Mouse (Mus musculus) heart, postnatal 0 days (tissue): ENCODE results near the gene Mthfr. TPM values are rescaled to one million over a fixed set of nuclear protein-coding genes. Genes with fewer than 3 reads are reported as not detected.

Experiments
- ATAC-seq: fragments of 200-750 bp; cut with Nextera tagmentation; 2 replicates; pipeline ENCODE4 v1.8.0; 2017; ENCODE audit warnings: low read depth, moderate number of reproducible peaks, moderate library complexity; ENCODE audit not compliant: insufficient read depth
- DNase-seq: peaks from one replicate; pipeline ENCODE4 v3.0.0-alpha.2; 2016; ENCODE audit warnings: low spot score
- H3K27ac ChIP-seq: fragments of 300-500 bp; sonication (generic); 2 replicates; pipeline ENCODE4 v1.5.1; 2014; ENCODE audit warnings: low read depth, mild to moderate bottlenecking
- H3K27me3 ChIP-seq: fragments of 300-500 bp; sonication (generic); 2 replicates; pipeline ENCODE4 v1.6.1; 2014; ENCODE audit warnings: low read length, mixed read lengths; ENCODE audit not compliant: control insufficient read depth, insufficient read depth
- H3K36me3 ChIP-seq: fragments of 300-500 bp; sonication (generic); replicated peaks from 2 replicates; pipeline ENCODE4 v1.6.1; 2014; ENCODE audit warnings: low read length, mixed read lengths; ENCODE audit not compliant: control insufficient read depth, insufficient read depth
- H3K4me1 ChIP-seq: fragments of 300-500 bp; sonication (generic); 2 replicates; pipeline ENCODE4 v1.6.1; 2014; ENCODE audit warnings: antibody characterized with exemption; ENCODE audit not compliant: control insufficient read depth, insufficient read depth
- H3K4me2 ChIP-seq: fragments of 300-500 bp; sonication (generic); 2 replicates; pipeline ENCODE4 v1.6.1; 2014; ENCODE audit warnings: low read depth, mild to moderate bottlenecking, low read length, moderate library complexity
- H3K4me3 ChIP-seq: fragments of 300-500 bp; sonication (generic); 2 replicates; pipeline ENCODE4 v1.5.1; 2014; ENCODE audit warnings: low read depth, low read length
- H3K9ac ChIP-seq: fragments of 300-500 bp; sonication (generic); replicated peaks from 2 replicates; pipeline ENCODE4 v1.6.1; 2014; ENCODE audit warnings: low read depth, low read length, mixed read lengths
- H3K9me3 ChIP-seq: fragments of 300-500 bp; sonication (generic); replicated peaks from 2 replicates; pipeline ENCODE4 v1.6.1; 2016; ENCODE audit warnings: low read length; ENCODE audit not compliant: control insufficient read depth
- CTCF ChIP-seq: IDR thresholded peaks from 2 replicates; pipeline ENCODE4 v1.5.1; 2016; ENCODE audit warnings: antibody characterized with exemption, control low read depth, low read depth
- EP300 ChIP-seq: IDR thresholded peaks from 2 replicates; pipeline ENCODE4 v1.6.1; 2016; ENCODE audit warnings: antibody characterized with exemption, low read depth
- WGBS: fragments of 180-500 bp; shearing (Covaris S2); extraction: QIAGEN DNeasy Blood & Tissue Kit; methylation state at CpG from one replicate; pipeline ENCODE4 v1.1.7; 2014; 5-methylcytosine and 5-hydroxymethylcytosine counted together
- polyA plus RNA-seq: library from polyadenylated mRNA; unstranded; fragments of >200 nt; fragmentation: Nextera tagmentation; extraction: Ambion mirVana; gene quantifications from 2 replicates; pipeline ENCODE4 v1.2.1, GENCODE M21; 2015
- total RNA-seq: library from RNA; depleted of rRNA; stranded (reverse); fragments of >200 nt; gene quantifications from 2 replicates; pipeline ENCODE4 v1.2.3, GENCODE M21; 2014; ENCODE audit warnings: low replicate concordance

The Mthfr gene
- total and polyA plus RNA-seq, 2 experiments from 2014 or later, result 6.3 to 37.6 TPM

DNA sequence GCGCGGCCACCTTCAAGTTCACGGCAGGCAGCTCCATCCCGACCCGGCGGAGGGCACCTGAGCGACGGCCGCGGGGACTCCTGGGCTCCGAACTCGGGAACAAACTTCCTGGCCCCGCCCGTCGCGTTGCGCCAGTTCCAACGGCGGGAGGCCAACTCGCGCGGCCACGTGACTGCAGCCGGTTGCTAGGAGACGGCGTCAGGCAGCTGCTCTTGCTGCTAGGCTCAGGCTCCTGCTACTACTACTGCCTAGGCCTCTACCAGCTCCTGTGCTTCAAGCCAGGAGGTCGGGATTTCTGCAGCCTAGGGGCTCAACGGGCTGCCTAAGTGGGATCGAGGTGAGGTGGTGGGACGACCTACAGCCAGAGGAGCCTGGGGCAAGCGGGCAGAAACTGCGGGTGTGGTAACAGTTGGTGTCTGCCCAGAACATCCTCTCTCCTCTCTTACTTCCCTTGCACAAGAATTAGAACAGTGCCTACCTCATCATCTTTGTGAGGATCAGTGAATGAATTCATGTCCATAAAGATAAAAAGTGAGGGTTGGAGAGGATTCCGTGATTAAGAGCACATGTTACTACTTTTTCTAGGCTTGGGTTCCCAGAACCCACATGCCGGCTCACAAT lies 49.1 kb downstream of the Mthfr start, which contains the start of gene Agtrap:
TSS of gene Agtrap (minus strand) at position 125 of the 621 bp plus-strand sequence.
- peak; percentile 95 for DNase-seq
- WGBS, result 9% methylated on average over 27 of the region's 34 CpGs
- Histone ChIP-seq H3K27me3 (no peaks in the 10 kb centered on the region), H3K36me3 (no peaks in the 10 kb centered on the region), H3K27ac (peak within 1 kb of the TSS; percentile 82), H3K4me1 (peaks cover 29% of the 10 kb centered on the region), H3K9ac (peak within 1 kb of the TSS; percentile 79), H3K4me2 (peak within 1 kb of the TSS; percentile 78), H3K9me3 (no peaks in the 10 kb centered on the region), H3K4me3 (peak within 1 kb of the TSS; percentile 76)
- peak; percentile 88 for ATAC-seq
- no peak for TF ChIP-seq EP300
- TF ChIP-seq CTCF, result no peak

DNA sequence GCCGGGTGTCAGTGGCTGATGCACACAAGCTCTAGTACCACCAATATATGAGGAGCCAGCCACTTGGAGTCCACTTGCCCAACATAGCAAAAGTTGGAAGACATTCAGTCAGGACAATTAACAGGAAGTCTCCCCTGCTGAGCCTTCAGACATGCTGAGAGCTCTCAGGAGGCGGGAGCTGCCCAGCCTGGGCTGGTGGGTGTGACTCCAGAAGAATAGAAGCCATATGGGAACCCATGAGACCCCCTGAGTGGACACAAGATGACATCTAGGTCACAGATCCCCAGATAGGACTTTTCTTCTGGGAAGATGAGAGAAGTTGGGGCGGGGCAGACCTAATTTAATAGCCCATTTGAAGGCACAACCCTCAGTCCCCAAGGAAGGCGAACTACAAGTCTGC lies 50.3 kb downstream of the Mthfr start:
- Histone ChIP-seq H3K36me3 (no peaks in the 10 kb centered on the region), H3K27ac (no peak overlapping the region), H3K27me3 (no peaks in the 10 kb centered on the region), H3K4me3 (no peak overlapping the region), H3K4me1 (peaks cover 18% of the 10 kb centered on the region), H3K9me3 (no peaks in the 10 kb centered on the region), H3K4me2 (no peak overlapping the region), H3K9ac (no peak overlapping the region)
- no peak for ATAC-seq
- no peak for DNase-seq
- 70% methylated on average over 4 of the region's 4 CpGs for WGBS
- TF ChIP-seq CTCF, result no peak
- no peak for TF ChIP-seq EP300

GRCm38 (mm10) chr4:148091181-148091580 lies 52.3 kb downstream of the Mthfr start:
- Histone ChIP-seq H3K4me2 (no peak overlapping the region), H3K9me3 (no peaks in the 10 kb centered on the region), H3K27ac (no peak overlapping the region), H3K9ac (no peak overlapping the region), H3K27me3 (no peaks in the 10 kb centered on the region), H3K4me1 (peaks cover 9% of the 10 kb centered on the region), H3K36me3 (no peaks in the 10 kb centered on the region), H3K4me3 (no peak overlapping the region)
- DNase-seq, result no peak
- TF ChIP-seq CTCF, result no peak
- TF ChIP-seq EP300, result no peak
- ATAC-seq, result no peak
- 78% methylated on average over 1 of the region's 1 CpGs for WGBS

DNA sequence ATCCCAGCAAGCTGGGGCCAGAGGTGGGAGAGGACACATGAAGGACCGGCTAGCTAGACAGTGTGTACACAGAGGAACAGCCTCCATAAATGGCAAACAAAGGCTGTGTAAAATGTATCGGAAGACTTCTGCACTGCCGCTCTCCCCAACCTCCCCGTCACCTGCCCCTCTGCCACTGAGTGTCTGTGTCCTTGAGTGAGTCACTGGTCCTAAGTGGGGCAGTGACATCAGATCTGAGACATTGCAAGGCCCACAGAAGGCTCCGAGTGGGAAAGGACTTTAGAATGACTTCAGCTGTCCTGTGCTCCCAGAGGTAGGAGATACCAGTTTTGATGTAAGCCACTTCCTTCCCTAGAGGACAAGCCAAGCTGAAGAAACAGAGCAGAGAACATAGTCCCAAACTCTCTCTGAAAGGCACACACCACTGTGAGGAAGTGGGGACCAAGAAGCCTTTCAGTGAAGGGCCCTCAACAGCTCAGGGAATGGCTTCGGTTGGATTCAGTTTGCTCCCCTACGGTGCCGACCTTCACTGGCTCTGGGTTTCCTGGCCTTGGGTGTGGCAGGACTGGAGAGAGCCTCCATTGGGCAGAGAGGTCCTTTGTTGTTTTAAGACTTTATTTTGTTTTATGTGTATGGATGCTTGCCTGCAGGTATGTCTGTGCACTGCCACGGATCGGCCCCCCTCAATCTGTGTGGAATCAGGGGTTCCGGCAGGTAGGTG lies 53.8 kb downstream of the Mthfr start:
- ATAC-seq, result no peak

DNA sequence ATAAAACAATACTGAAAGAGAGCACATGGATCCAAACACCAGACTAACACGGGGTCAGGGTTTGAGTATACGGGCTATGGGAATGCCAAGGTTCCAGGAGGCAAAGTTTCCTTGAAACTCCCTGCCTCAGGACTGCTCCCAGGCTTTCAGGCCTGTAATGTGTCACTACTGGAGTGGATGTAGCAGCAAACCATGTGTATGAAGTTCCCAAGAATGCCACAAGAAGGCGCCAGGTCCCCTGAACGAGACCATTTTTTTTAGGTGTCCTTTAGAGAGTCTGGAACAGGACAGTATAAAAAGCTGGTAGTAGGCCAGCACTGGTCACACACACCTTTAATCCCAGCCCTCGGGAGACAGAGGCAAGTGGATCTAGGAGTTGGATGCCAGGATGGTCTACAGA lies 55.3 kb downstream of the Mthfr start:
- Histone ChIP-seq H3K27ac (no peak overlapping the region), H3K4me1 (no peaks in the 10 kb centered on the region), H3K9me3 (no peaks in the 10 kb centered on the region), H3K4me2 (no peak overlapping the region), H3K9ac (no peak overlapping the region), H3K4me3 (no peak overlapping the region), H3K27me3 (no peaks in the 10 kb centered on the region), H3K36me3 (no peaks in the 10 kb centered on the region)
- no peak for TF ChIP-seq EP300
- no peak for TF ChIP-seq CTCF
- DNase-seq (no peak), ATAC-seq (no peak)
- WGBS, result 87% methylated on average over 5 of the region's 5 CpGs

More for the DNA sequence above, 53.8 kb downstream of the Mthfr start:
- H3K4me2 ChIP-seq, result no peak overlapping the region
- no peak overlapping the region for H3K27ac ChIP-seq
- H3K36me3 ChIP-seq, result no peaks in the 10 kb centered on the region
- H3K4me3 ChIP-seq, result no peak overlapping the region
- H3K9ac ChIP-seq, result no peak overlapping the region
- H3K4me1 ChIP-seq, result no peaks in the 10 kb centered on the region
- no peaks in the 10 kb centered on the region for H3K27me3 ChIP-seq
- TF ChIP-seq EP300 (no peak), CTCF (no peak)
- H3K9me3 ChIP-seq, result no peaks in the 10 kb centered on the region
- no peak for DNase-seq
- WGBS, result 79% methylated on average over 11 of the region's 11 CpGs

- ATAC-seq (no peak), DNase-seq (no peak)
- H3K36me3 ChIP-seq, result no peaks in the 10 kb centered on the region
- H3K27me3 ChIP-seq, result no peaks in the 10 kb centered on the region
- H3K4me1 ChIP-seq, result no peaks in the 10 kb centered on the region
- no peak overlapping the region for H3K4me2 ChIP-seq
- H3K9ac ChIP-seq, result no peak overlapping the region
- no peak for TF ChIP-seq EP300
- TF ChIP-seq CTCF, result no peak
- 71% methylated on average over 4 of the region's 4 CpGs for WGBS
- no peaks in the 10 kb centered on the region for H3K9me3 ChIP-seq
- no peak overlapping the region for H3K4me3 ChIP-seq
- no peak overlapping the region for H3K27ac ChIP-seq
These were observed 56.2 kb downstream of the Mthfr start for GRCm38 (mm10) chr4:148095081-148095480.
